Mouse (Mus musculus): Measurements from ENCODE around the gene Bcl2l11.

GRCm38 (mm10) chr2:128169972-128170371 is 44.1 kb downstream of the Bcl2l11 start:
- TF ChIP-seq FLI1 (IDR thresholded peaks at IDR 0.05; ENCODE audit: low read length) (no peak), GATA1 (IDR thresholded peaks at IDR 0.05; ENCODE audit: borderline replicate concordance, low read length) (no peak)
